Mouse (Mus musculus) MEL (cell line): ENCODE measurements at regions not wholly inside any gene's neighbourhood (a gene's known extent, or its start where the extent isn't known, plus 50 kb on each side); places are given as distances from the start of the nearest gene placed in this dataset.

Experiments
- DNase-seq: peaks from one replicate; pipeline ENCODE4 v3.0.0; 2011; ENCODE audit warnings: low read depth, low spot score
- H3K27ac ChIP-seq: 2 replicates; pipeline ENCODE4 v1.5.1; 2012; ENCODE audit warnings: low read depth, mild to moderate bottlenecking, control low read depth, low read length, moderate library complexity; ENCODE audit not compliant: control insufficient read depth
- H3K27me3 ChIP-seq, 2 experiments: fragments of 150-350 bp in 1 of 2; sonication (generic) in 1 of 2; 2 replicates each; pipeline ENCODE4 v1.6.1; 2012; ENCODE audit warnings: low read length in 2 of 2, mild to moderate bottlenecking in 2 of 2, improper control_type of control experiment in 1 of 2, moderate library complexity in 1 of 2; ENCODE audit not compliant: insufficient read depth in 2 of 2, control insufficient read depth in 1 of 2
- H3K36me3 ChIP-seq, 2 experiments: 2 replicates each; pipeline ENCODE4 v1.6.1; 2012 to 2014; ENCODE audit warnings: low read length in 2 of 2, improper control_type of control experiment in 1 of 2, inconsistent platforms in 1 of 2, mild to moderate bottlenecking in 1 of 2; ENCODE audit not compliant: insufficient read depth in 2 of 2, control insufficient read depth in 1 of 2
- H3K4me1 ChIP-seq, 2 experiments: fragments of 150-350 bp in 1 of 2; sonication (generic) in 1 of 2; 2 replicates each; pipeline ENCODE4 v1.6.1; 2012; ENCODE audit warnings: low read length in 2 of 2, improper control_type of control experiment in 1 of 2, mild to moderate bottlenecking in 1 of 2; ENCODE audit not compliant: insufficient read depth in 2 of 2, control insufficient read depth in 1 of 2
- H3K4me3 ChIP-seq, 2 experiments: fragments of 150-350 bp in 1 of 2; sonication (generic) in 1 of 2; 2 replicates each; pipeline ENCODE4 v1.5.1; 2012; ENCODE audit warnings: low read depth in 2 of 2, low read length in 2 of 2, mild to moderate bottlenecking in 2 of 2, moderate library complexity in 2 of 2, control low read depth in 1 of 2, improper control_type of control experiment in 1 of 2; ENCODE audit not compliant: control insufficient read depth in 1 of 2, insufficient read depth in 1 of 2
- H3K79me2 ChIP-seq: 2 replicates; pipeline ENCODE4 v1.6.1; 2012; ENCODE audit warnings: mild to moderate bottlenecking, low read length, moderate library complexity; ENCODE audit not compliant: control insufficient read depth, poor library complexity, insufficient read depth
- H3K9ac ChIP-seq: 2 replicates; pipeline ENCODE4 v1.6.1; 2012; ENCODE audit warnings: low read depth, mild to moderate bottlenecking, control low read depth, low read length, moderate library complexity; ENCODE audit not compliant: control insufficient read depth, poor library complexity, severe bottlenecking
- H3K9me3 ChIP-seq: fragments of 150-350 bp; sonication (generic); replicated peaks from 2 replicates; pipeline ENCODE4 v1.6.1; 2012; ENCODE audit warnings: mild to moderate bottlenecking, low read length, improper control_type of control experiment, moderate library complexity; ENCODE audit not compliant: insufficient read depth
- BHLHE40 ChIP-seq: IDR thresholded peaks from 2 replicates; pipeline ENCODE4 v1.6.1; 2012; ENCODE audit warnings: low read depth, mild to moderate bottlenecking, inconsistent platforms, low read length, improper control_type of control experiment, borderline replicate concordance
- CHD1 ChIP-seq: IDR thresholded peaks from 2 replicates; pipeline ENCODE4 v1.6.1; 2012; ENCODE audit warnings: low read depth, mild to moderate bottlenecking, inconsistent platforms, low read length, improper control_type of control experiment
- CHD2 ChIP-seq: IDR thresholded peaks from 2 replicates; pipeline ENCODE4 v1.6.1; 2011; ENCODE audit warnings: low read length, improper control_type of control experiment
- ELF1 ChIP-seq: IDR thresholded peaks from 2 replicates; pipeline ENCODE4 v1.6.1; 2014; ENCODE audit warnings: low read depth, mild to moderate bottlenecking, inconsistent platforms, low read length, improper control_type of control experiment, moderate library complexity
- ETS1 ChIP-seq: IDR thresholded peaks from 2 replicates; pipeline ENCODE4 v1.6.1; 2012; ENCODE audit warnings: low read depth, mild to moderate bottlenecking, inconsistent platforms, low read length, improper control_type of control experiment, moderate library complexity
- GATA1 ChIP-seq: IDR thresholded peaks from 2 replicates; pipeline ENCODE4 v1.6.1; 2011; ENCODE audit warnings: low read depth, low read length, improper control_type of control experiment
- JUND ChIP-seq: IDR thresholded peaks from 2 replicates; pipeline ENCODE4 v1.6.1; 2011; ENCODE audit warnings: low read depth, mild to moderate bottlenecking, improper control_type of control experiment, low read length
- KAT2A ChIP-seq: conservative IDR thresholded peaks from 2 replicates; pipeline ENCODE4 v1.6.1; 2012; ENCODE audit warnings: low read depth, low read length, improper control_type of control experiment, inconsistent platforms
- MAFK ChIP-seq: IDR thresholded peaks from 2 replicates; pipeline ENCODE4 v1.6.1; 2011; ENCODE audit warnings: low read depth, mild to moderate bottlenecking, low read length, improper control_type of control experiment, borderline replicate concordance
- MAX ChIP-seq: IDR thresholded peaks from 2 replicates; pipeline ENCODE4 v1.6.1; 2011; ENCODE audit warnings: low read length, improper control_type of control experiment
- MAZ ChIP-seq: IDR thresholded peaks from 2 replicates; pipeline ENCODE4 v1.6.1; 2012; ENCODE audit warnings: low read depth, mild to moderate bottlenecking, inconsistent platforms, low read length, improper control_type of control experiment
- MEF2A ChIP-seq: IDR thresholded peaks from 2 replicates; pipeline ENCODE4 v1.6.1; 2014; ENCODE audit warnings: low read depth, mild to moderate bottlenecking, inconsistent platforms, low read length, improper control_type of control experiment; ENCODE audit not compliant: poor library complexity, insufficient replicate concordance, severe bottlenecking; ENCODE audit errors: extremely low read depth
- MXI1 ChIP-seq: IDR thresholded peaks from 2 replicates; pipeline ENCODE4 v1.6.1; 2011; ENCODE audit warnings: mild to moderate bottlenecking, low read depth, low read length, improper control_type of control experiment
- MYB ChIP-seq: IDR thresholded peaks from 2 replicates; pipeline ENCODE4 v1.6.1; 2011; ENCODE audit warnings: mild to moderate bottlenecking, low read depth, low read length, improper control_type of control experiment
- MYC ChIP-seq: IDR thresholded peaks from 2 replicates; pipeline ENCODE4 v1.6.1; 2011; ENCODE audit warnings: low read depth, mild to moderate bottlenecking, low read length, improper control_type of control experiment, moderate library complexity
- NELFE ChIP-seq: IDR thresholded peaks from 2 replicates; pipeline ENCODE4 v1.6.1; 2011; ENCODE audit warnings: low read depth, low read length, improper control_type of control experiment
- NRF1 ChIP-seq: IDR thresholded peaks from 2 replicates; pipeline ENCODE4 v1.6.1; 2014; ENCODE audit warnings: low read depth, mild to moderate bottlenecking, inconsistent platforms, low read length, improper control_type of control experiment, moderate library complexity; ENCODE audit not compliant: poor library complexity, insufficient read depth, severe bottlenecking
- POLR2AphosphoS2 ChIP-seq: IDR thresholded peaks from 2 replicates; pipeline ENCODE4 v1.6.1; 2011; ENCODE audit warnings: low read length, improper control_type of control experiment
- POLR2AphosphoS5 ChIP-seq: IDR thresholded peaks from 2 replicates; pipeline ENCODE4 v1.6.1; 2012; ENCODE audit warnings: low read depth, borderline replicate concordance, mild to moderate bottlenecking, inconsistent platforms, low read length, moderate library complexity, mixed read lengths
- RAD21 ChIP-seq: IDR thresholded peaks from 2 replicates; pipeline ENCODE4 v1.6.1; 2011; ENCODE audit warnings: mild to moderate bottlenecking, low read depth, low read length, improper control_type of control experiment
- RCOR1 ChIP-seq: IDR thresholded peaks from 2 replicates; pipeline ENCODE4 v1.6.1; 2012; ENCODE audit warnings: low read depth, mild to moderate bottlenecking, inconsistent platforms, low read length, improper control_type of control experiment
- SMC3 ChIP-seq: IDR thresholded peaks from 2 replicates; pipeline ENCODE4 v1.6.1; 2011; ENCODE audit warnings: low read depth, low read length, improper control_type of control experiment
- TAL1 ChIP-seq: IDR thresholded peaks from 2 replicates; pipeline ENCODE4 v1.6.1; 2012; ENCODE audit warnings: mild to moderate bottlenecking, inconsistent platforms, low read length, moderate library complexity, mixed read lengths
- TBP ChIP-seq: IDR thresholded peaks from 2 replicates; pipeline ENCODE4 v1.8.0; 2011; ENCODE audit warnings: low read depth, low read length, improper control_type of control experiment
- UBTF ChIP-seq: IDR thresholded peaks from 2 replicates; pipeline ENCODE4 v1.6.1; 2012; ENCODE audit warnings: low read depth, mild to moderate bottlenecking, inconsistent platforms, low read length, improper control_type of control experiment, moderate library complexity, borderline replicate concordance; ENCODE audit not compliant: insufficient read depth
- USF1 ChIP-seq: IDR thresholded peaks from 2 replicates; pipeline ENCODE4 v1.6.1; 2014; ENCODE audit warnings: low read depth, mild to moderate bottlenecking, inconsistent platforms, low read length, improper control_type of control experiment, moderate library complexity
- ZC3H11A ChIP-seq: IDR thresholded peaks from 2 replicates; pipeline ENCODE4 v1.6.1; 2012; ENCODE audit warnings: low read depth, mild to moderate bottlenecking, inconsistent platforms, low read length, improper control_type of control experiment
- ZKSCAN1 ChIP-seq: IDR thresholded peaks from 2 replicates; pipeline ENCODE4 v1.6.1; 2012; ENCODE audit warnings: low read depth, mild to moderate bottlenecking, inconsistent platforms, low read length, improper control_type of control experiment, moderate library complexity
- ZMIZ1 ChIP-seq: IDR thresholded peaks from 2 replicates; pipeline ENCODE4 v1.6.1; 2012; ENCODE audit warnings: low read depth, mild to moderate bottlenecking, inconsistent platforms, low read length, improper control_type of control experiment, moderate library complexity
- ZNF384 ChIP-seq: IDR thresholded peaks from 2 replicates; pipeline ENCODE4 v1.6.1; 2012; ENCODE audit warnings: low read depth, mild to moderate bottlenecking, inconsistent platforms, low read length, improper control_type of control experiment

- Histone ChIP-seq H3K27ac (no peak overlapping the region), H3K9me3 (no peaks in the 10 kb centered on the region), H3K27me3 (no peaks in the 10 kb centered on the region; a peak in 1 of 4 replicates), H3K4me3 (no peak overlapping the region), H3K9ac (no peak overlapping the region), H3K36me3 (peaks cover 0 to 5% of the 10 kb centered on the region in 2 experiments; a peak in 2 of 4 replicates)
- DNase-seq = no peak
- TF ChIP-seq RAD21 = no peak
- no peak for TF ChIP-seq MAZ
- TF ChIP-seq, all 39 proteins: peak for 0
- Histone ChIP-seq H3K4me1 (peaks cover 3% of the 10 kb centered on the region in 2 experiments; a peak in 3 of 4 replicates), H3K79me2 (no peaks in the 10 kb centered on the region)
These were observed 82.7 kb upstream of the Trpm1 start for GRCm38 (mm10) chr7:64070930-64071329.

GRCm38 (mm10) chr7:64065529-64066247, 87.9 kb upstream of the Trpm1 start:
- Histone ChIP-seq H3K27me3 (no peaks in the 10 kb centered on the region; a peak in 1 of 4 replicates), H3K79me2 (no peaks in the 10 kb centered on the region), H3K27ac (peak overlapping the region; percentile 46), H3K9ac (peak overlapping the region; percentile 53), H3K9me3 (no peaks in the 10 kb centered on the region), H3K4me3 (peak overlapping the region; percentile 38 to 55), H3K4me1 (peaks cover 3 to 8% of the 10 kb centered on the region in 2 experiments; a peak in 3 of 4 replicates), H3K36me3 (peaks cover 0 to 5% of the 10 kb centered on the region in 2 experiments; a peak in 2 of 4 replicates)
- peak; percentile 77 for DNase-seq
- TF ChIP-seq MEF2A (no peak), NRF1 (no peak), POLR2AphosphoS2 (no peak), SMC3 (no peak), ELF1 (no peak), RAD21 (no peak), MXI1 (no peak; the same call in 1 of the 2 replicates), ZNF384 (no peak), ETS1 (peak; percentile 49; the same call in 1 of the 2 replicates), GATA1 (peak; percentile 64), MYB (no peak), TAL1 (no peak), RCOR1 (0 out of 2 replicates have a peak, but pooled peaks have one; percentile 37), UBTF (no peak), USF1 (no peak), MAFK (no peak), ZC3H11A (no peak), MAX (peak; percentile 41; the same call in 1 of the 2 replicates), NELFE (no peak), MYC (peak; percentile 56; the same call in 1 of the 2 replicates), BHLHE40 (no peak), ZKSCAN1 (no peak), CHD2 (no peak), ZMIZ1 (no peak), KAT2A (no peak), JUND (no peak), TBP (0 out of 2 replicates have a peak, but pooled peaks have one; percentile 15), POLR2AphosphoS5 (no peak), CHD1 (no peak)
